Mouse (Mus musculus): ENCODE measurements around the gene Myo1d. TPM values are rescaled to one million over a fixed set of nuclear protein-coding genes. Genes with fewer than 3 reads are reported as not detected.
A peak's percentile ranks its signal among the peaks of the same experiment; 100 is the strongest.

The Myo1d gene
- polyA plus RNA-seq, 1 experiment = 5.9 TPM

DNA sequence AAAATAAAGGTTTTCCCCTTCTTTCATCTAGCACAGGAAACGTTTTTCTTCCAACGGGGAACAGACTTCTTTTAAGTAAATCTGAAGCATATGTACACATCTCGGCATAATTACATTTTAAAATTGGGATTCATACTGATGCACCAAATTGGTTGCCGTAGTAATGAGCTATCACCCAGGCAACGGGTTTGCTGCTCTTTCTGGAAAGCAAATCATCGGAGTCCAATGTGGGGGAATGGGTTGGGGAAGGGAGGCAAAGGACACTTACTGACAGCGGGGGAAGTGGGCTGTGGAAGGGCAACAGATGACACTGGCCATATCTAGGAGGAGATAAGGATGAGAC, 156.8 kb downstream of the Myo1d start:
- no peak overlapping the region for H3K27ac ChIP-seq (ENCODE audit: control insufficient read depth, insufficient read depth, low read length)
- TF ChIP-seq POLR2A (IDR thresholded peaks at IDR 0.05; ENCODE audit: control insufficient read depth, extremely low read depth, insufficient read depth, low read length, poor library complexity) (no peak), CTCF (IDR thresholded peaks at IDR 0.05; ENCODE audit: borderline replicate concordance, control insufficient read depth, extremely low read depth, insufficient read depth, low read length, poor library complexity) (no peak)
- H3K4me3 ChIP-seq (ENCODE audit: control insufficient read depth, insufficient read depth, low read length) = no peak overlapping the region
- 78% methylated on average over 7 of the region's 7 CpGs for WGBS
- no peaks in the 10 kb centered on the region for H3K4me1 ChIP-seq (replicated peaks; ENCODE audit: control insufficient read depth, insufficient read depth, low read length)
- DNase-seq = no peak
- no peaks in the 10 kb centered on the region for H3K36me3 ChIP-seq (ENCODE audit: control insufficient read depth, insufficient read depth, low read length)
- no peaks in the 10 kb centered on the region for H3K27me3 ChIP-seq (ENCODE audit: control insufficient read depth, insufficient read depth, low read length)

DNA sequence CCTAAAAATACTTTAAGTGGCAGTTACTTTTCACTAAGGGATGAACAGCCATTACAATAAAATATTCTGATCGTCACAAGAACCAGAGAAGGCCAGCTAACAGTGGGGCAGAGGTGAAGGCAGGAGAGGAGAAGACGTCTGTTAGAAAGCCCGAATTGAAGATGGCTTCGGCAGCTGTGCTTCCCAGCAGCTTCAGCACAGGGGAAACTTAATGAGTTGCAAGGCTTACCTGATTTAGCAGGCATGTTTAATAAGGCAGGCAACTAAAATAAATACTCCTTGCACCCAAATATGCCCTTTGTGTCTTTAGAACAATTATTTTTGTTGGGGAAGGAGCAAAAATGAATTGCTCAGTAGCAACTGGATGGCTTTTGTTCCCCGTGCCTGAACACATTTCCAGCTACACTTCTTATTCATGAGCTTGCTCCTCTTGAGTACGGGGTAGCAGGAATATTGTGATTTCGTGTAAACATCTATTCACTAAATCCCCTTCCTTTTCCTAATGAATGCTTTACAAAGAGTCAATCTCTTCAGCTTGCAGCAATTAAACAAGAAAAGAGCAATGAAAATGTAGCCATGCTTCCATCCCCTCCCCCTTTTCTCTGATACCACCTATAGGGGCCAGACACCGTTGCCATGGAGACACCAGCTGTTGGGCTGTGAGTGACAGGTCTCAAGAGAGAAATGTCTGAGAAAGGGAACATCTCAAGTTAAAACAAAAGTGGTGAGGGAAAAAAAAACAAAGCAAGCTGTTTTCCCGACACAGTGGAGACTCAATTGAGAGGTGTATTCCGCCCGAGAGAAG, 157.4 kb downstream of the Myo1d start:
- H3K36me3 ChIP-seq (ENCODE audit: control insufficient read depth, insufficient read depth, low read length) = no peaks in the 10 kb centered on the region
- no peak overlapping the region for H3K4me3 ChIP-seq (ENCODE audit: control insufficient read depth, insufficient read depth, low read length)
- H3K27me3 ChIP-seq (ENCODE audit: control insufficient read depth, insufficient read depth, low read length) = no peaks in the 10 kb centered on the region
- TF ChIP-seq CTCF (IDR thresholded peaks at IDR 0.05; ENCODE audit: borderline replicate concordance, control insufficient read depth, extremely low read depth, insufficient read depth, low read length, poor library complexity) (no peak), POLR2A (IDR thresholded peaks at IDR 0.05; ENCODE audit: control insufficient read depth, extremely low read depth, insufficient read depth, low read length, poor library complexity) (no peak)
- H3K4me1 ChIP-seq (replicated peaks; ENCODE audit: control insufficient read depth, insufficient read depth, low read length) = no peaks in the 10 kb centered on the region
- H3K27ac ChIP-seq (ENCODE audit: control insufficient read depth, insufficient read depth, low read length) = no peak overlapping the region
- no peak for DNase-seq
- 73% methylated on average over 11 of the region's 11 CpGs for WGBS

DNA sequence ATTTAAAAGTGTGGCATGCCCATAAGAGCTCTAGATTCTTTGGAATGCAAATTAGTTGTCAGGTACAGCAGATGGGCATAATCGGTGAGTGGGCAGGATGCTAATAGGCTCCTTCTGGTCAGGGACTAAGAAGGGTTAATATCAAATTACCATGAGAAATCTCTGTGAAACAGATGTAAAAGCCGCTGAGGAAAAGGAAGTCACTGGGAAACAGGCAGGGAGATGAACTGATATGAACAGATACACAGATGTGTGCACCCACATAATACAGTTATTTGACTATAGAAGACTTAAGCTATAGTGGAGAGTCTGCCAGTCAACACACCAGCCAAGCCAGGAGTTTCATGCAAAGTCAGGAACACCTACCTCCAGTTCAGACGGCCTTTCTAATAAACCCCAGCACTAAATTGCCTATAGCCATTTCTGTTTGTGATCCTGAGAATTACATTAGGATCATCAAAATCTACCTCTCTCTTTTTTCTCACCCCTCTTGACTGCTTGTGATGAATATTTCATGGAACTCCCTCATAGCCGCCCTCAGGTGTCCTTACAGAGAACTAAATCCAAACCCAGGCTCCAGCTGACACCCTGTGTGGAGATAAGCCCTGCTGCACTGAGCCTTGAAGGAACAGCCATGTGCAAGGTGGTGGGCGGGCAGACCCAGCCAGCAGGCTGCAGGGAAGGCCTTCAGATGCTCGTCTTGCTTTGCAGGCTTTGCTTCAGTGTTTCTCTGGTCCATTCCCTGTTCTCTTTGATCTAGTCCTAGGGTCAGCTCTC, 164.7 kb downstream of the Myo1d start:
- H3K4me1 ChIP-seq (replicated peaks; ENCODE audit: control insufficient read depth, insufficient read depth, low read length) = no peaks in the 10 kb centered on the region
- no peak overlapping the region for H3K4me3 ChIP-seq (ENCODE audit: control insufficient read depth, insufficient read depth, low read length)
- TF ChIP-seq POLR2A (IDR thresholded peaks at IDR 0.05; ENCODE audit: control insufficient read depth, extremely low read depth, insufficient read depth, low read length, poor library complexity) (no peak), CTCF (IDR thresholded peaks at IDR 0.05; ENCODE audit: borderline replicate concordance, control insufficient read depth, extremely low read depth, insufficient read depth, low read length, poor library complexity) (no peak)
- no peaks in the 10 kb centered on the region for H3K36me3 ChIP-seq (ENCODE audit: control insufficient read depth, insufficient read depth, low read length)
- no peaks in the 10 kb centered on the region for H3K27me3 ChIP-seq (ENCODE audit: control insufficient read depth, insufficient read depth, low read length)
- H3K27ac ChIP-seq (ENCODE audit: control insufficient read depth, insufficient read depth, low read length) = no peak overlapping the region
- no peak for DNase-seq
- 45% methylated on average over 6 of the region's 6 CpGs for WGBS

- 33% methylated on average over 5 of the region's 5 CpGs for WGBS
- Histone ChIP-seq H3K4me1 (replicated peaks; ENCODE audit: control insufficient read depth, insufficient read depth, low read length) (no peaks in the 10 kb centered on the region), H3K4me3 (ENCODE audit: control insufficient read depth, insufficient read depth, low read length) (no peak overlapping the region), H3K27me3 (ENCODE audit: control insufficient read depth, insufficient read depth, low read length) (no peaks in the 10 kb centered on the region), H3K27ac (ENCODE audit: control insufficient read depth, insufficient read depth, low read length) (no peak overlapping the region), H3K36me3 (ENCODE audit: control insufficient read depth, insufficient read depth, low read length) (no peaks in the 10 kb centered on the region)
- TF ChIP-seq CTCF (IDR thresholded peaks at IDR 0.05; ENCODE audit: borderline replicate concordance, control insufficient read depth, extremely low read depth, insufficient read depth, low read length, poor library complexity) (no peak), POLR2A (IDR thresholded peaks at IDR 0.05; ENCODE audit: control insufficient read depth, extremely low read depth, insufficient read depth, low read length, poor library complexity) (no peak)
- peak; percentile 58 for DNase-seq
These were observed 165.4 kb downstream of the Myo1d start for GRCm38 (mm10) chr11:80614418-80614817.

GRCm38 (mm10) chr11:80613534-80613933, 166.3 kb downstream of the Myo1d start:
- Histone ChIP-seq H3K4me1 (replicated peaks; ENCODE audit: control insufficient read depth, insufficient read depth, low read length) (no peaks in the 10 kb centered on the region), H3K4me3 (ENCODE audit: control insufficient read depth, insufficient read depth, low read length) (no peak overlapping the region), H3K27me3 (ENCODE audit: control insufficient read depth, insufficient read depth, low read length) (no peaks in the 10 kb centered on the region), H3K27ac (ENCODE audit: control insufficient read depth, insufficient read depth, low read length) (no peak overlapping the region), H3K36me3 (ENCODE audit: control insufficient read depth, insufficient read depth, low read length) (no peaks in the 10 kb centered on the region)
- DNase-seq = no peak
- TF ChIP-seq POLR2A (IDR thresholded peaks at IDR 0.05; ENCODE audit: control insufficient read depth, extremely low read depth, insufficient read depth, low read length, poor library complexity) = no peak
- no peak for TF ChIP-seq CTCF (IDR thresholded peaks at IDR 0.05; ENCODE audit: borderline replicate concordance, control insufficient read depth, extremely low read depth, insufficient read depth, low read length, poor library complexity)
- 30% methylated on average over 6 of the region's 6 CpGs for WGBS

- Histone ChIP-seq H3K4me3 (ENCODE audit: control insufficient read depth, insufficient read depth, low read length) (peak overlapping the region; percentile 22), H3K36me3 (ENCODE audit: control insufficient read depth, insufficient read depth, low read length) (no peaks in the 10 kb centered on the region), H3K27me3 (ENCODE audit: control insufficient read depth, insufficient read depth, low read length) (no peaks in the 10 kb centered on the region), H3K4me1 (replicated peaks; ENCODE audit: control insufficient read depth, insufficient read depth, low read length) (peaks cover 5% of the 10 kb centered on the region; the same call in 1 of the 2 replicates), H3K27ac (ENCODE audit: control insufficient read depth, insufficient read depth, low read length) (no peak overlapping the region)
- 5% methylated on average over 24 of the region's 24 CpGs for WGBS
- TF ChIP-seq POLR2A (IDR thresholded peaks at IDR 0.05; ENCODE audit: control insufficient read depth, extremely low read depth, insufficient read depth, low read length, poor library complexity) (no peak), CTCF (IDR thresholded peaks at IDR 0.05; ENCODE audit: borderline replicate concordance, control insufficient read depth, extremely low read depth, insufficient read depth, low read length, poor library complexity) (no peak)
- peak; percentile 28 for DNase-seq
These were observed 177.0 kb downstream of the Myo1d start for GRCm38 (mm10) chr11:80602707-80603441.
